Mouse (Mus musculus): ENCODE data around the gene Tom1l2.

The Tom1l2 gene

GRCm38 (mm10) chr11:60306834-60307233 is 45.9 kb downstream of the Tom1l2 start:
- in situ Hi-C loops (cut with MboI), result no loop called here

DNA sequence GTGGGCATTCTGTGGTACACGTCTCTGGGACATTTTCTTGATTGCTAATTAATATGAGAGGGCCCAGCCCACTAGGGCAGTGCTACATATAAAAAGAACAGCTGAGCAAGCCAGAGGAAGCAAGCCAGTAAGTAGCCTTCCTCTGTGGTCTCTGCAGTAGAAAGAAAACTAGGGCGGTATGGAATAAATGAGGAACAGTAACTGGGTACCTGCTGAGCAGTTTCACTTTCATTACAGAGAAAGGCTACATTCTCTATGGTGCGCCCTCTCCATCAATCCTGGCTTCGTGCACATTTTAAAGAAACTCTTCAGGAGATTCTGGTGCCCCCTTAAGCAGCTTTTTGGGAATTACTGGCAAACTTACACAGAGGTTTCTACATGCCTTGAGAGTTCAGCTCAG is 47.1 kb downstream of the Tom1l2 start:
- in situ Hi-C loops (cut with MboI), result no loop called here

- in situ Hi-C loops (cut with MboI), result no loop called here
Measured at GRCm38 (mm10) chr11:60303497-60303896, 49.2 kb downstream of the Tom1l2 start.

DNA sequence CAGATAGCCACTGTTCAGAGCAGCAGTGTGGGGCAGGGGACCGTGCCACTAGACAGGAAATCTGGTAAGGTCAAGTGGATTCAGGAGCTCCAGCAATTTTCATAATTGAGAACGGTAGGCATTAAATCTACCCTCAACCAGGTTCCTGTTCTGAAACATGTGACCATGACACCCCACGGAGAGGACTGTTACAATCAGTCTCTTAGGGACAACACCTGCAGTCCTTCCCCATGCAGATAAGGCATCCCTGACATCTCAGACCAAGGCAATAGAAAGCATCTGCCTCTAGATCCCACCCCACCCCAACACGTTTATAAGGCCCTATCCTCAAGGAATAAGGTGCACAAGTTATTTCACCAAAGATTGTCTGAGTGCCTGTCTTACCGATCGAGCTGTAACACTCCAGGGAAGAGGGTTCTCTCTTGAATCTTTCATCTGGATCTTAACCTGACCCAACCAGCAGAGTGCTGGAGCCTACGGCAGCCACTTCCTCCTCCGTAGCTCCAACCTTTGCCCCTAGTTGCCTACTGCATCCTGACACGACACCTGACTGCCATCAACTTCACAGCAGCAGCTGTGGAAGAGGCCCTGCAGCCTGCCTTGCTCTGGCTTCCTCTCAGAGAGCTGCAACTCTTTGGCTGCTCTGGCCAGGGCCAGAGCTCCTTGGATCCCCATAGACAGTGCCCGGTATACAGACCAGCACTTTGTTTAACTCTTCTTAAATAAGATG is 50.2 kb downstream of the Tom1l2 start:
- in situ Hi-C loops (cut with MboI), result no loop called here

DNA sequence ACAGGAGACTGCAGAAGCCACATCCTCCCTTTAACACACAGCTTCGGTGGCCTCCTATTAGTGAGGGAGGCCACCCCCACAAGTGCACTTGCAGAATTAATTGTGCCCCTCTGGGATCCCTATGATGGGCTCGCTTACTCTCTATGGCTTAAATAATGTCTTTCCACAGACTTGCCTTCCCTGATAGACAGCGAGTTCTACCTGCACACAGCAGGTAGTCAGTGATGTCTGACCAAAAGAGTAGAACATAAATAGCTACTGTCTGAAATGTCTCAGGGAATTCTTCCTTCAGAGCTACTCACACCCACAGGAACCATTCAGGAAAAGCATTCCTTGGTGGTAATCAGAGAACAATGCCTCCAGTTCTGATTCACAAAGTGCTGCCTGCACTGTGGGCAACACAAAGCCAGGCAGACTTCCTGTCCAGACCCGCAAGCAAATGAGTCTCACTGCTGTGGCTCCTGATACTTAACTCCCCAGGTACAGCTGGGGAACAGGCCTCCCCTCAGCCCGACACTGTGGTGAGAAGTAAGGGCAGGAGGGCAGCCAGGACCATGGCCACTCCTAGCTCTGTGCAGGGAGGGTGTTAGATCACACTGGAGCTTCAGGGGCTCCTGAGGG is 51.0 kb downstream of the Tom1l2 start:
- in situ Hi-C loops (cut with MboI), result no loop called here

- in situ Hi-C loops (cut with MboI), result no loop called here
Measured at GRCm38 (mm10) chr11:60300318-60300717, 52.4 kb downstream of the Tom1l2 start.

GRCm38 (mm10) chr11:60297772-60298171 is 54.9 kb downstream of the Tom1l2 start:
- in situ Hi-C loops (cut with MboI), result no loop called here

DNA sequence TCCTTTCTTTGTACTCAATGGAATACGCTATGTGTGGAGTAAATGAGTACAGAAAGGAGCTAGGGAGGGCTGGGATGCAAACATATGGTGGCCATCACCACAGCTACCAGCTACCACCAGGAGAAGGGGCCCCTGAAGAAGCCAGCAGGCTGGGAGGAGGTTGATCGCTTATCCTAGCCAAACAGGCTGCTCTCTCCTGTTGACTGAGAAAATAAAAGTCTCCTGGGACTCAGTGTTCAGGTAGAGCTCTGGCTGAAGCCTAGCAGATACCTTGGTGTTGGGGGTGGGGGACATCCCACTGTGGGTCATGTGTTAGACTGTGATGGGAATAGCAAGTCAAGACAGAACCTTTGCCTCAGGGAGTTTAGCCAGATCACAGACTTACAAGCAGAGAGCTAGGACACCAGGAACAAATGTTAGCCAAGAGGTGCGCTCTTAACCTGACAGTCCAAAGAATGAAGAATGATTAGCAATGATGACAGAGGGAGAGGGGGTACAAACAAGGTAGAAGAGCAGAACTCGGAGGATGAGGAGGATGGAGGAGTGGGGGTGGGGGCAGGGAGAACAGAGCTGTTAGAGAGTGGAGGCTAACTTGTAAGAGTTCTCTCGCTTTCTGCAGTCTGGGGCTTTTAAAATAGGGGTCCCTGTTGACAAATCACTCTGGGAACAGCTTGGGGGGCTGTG is 57.9 kb downstream of the Tom1l2 start:
- in situ Hi-C loops (cut with MboI), result no loop called here

- in situ Hi-C loops (cut with MboI), result no loop called here
Measured at GRCm38 (mm10) chr11:60293683-60294629, 58.7 kb downstream of the Tom1l2 start.

DNA sequence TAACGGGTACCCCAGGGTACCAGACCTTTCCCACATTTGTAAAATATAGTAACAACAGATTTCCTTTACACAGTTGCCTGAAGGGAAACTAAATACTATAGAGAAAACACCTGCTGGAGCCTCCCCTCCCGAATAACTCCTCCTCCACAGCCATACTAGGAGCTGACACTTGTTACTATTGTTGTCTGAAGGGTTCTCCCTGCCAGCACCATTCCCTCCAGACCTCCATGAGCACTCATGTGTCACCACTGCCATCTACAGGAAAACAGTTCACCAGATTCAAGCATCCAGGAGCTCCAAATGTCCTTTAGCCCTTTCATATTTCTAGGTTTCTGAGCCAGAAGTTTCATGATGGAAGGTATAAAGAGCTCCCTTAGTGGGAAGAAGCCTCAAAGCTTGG is 60.0 kb downstream of the Tom1l2 start:
- in situ Hi-C loops (cut with MboI), result no loop called here

GRCm38 (mm10) chr11:60288980-60289379 is 63.7 kb downstream of the Tom1l2 start:
- in situ Hi-C loops (cut with MboI), result no loop called here

DNA sequence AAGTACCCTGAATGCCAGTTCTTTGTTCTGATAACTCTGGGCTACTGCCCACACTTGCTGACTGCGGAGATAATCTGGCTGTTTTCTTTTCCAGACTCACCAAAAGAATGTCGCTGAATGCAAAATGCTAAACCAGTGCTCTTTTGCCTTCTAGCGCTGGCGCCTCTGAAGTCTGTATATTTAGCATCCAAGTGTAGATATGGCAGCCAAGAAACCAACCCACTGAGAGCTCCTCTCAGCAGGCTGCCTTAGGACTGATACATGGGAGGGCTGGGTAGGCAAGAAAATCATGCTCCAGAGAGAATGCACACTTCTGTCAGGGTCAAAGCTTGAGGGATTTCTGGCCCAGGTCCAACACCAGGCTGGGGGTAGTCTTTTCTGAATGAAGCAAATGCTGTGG is 66.4 kb downstream of the Tom1l2 start:
- in situ Hi-C loops (cut with MboI), result no loop called here

DNA sequence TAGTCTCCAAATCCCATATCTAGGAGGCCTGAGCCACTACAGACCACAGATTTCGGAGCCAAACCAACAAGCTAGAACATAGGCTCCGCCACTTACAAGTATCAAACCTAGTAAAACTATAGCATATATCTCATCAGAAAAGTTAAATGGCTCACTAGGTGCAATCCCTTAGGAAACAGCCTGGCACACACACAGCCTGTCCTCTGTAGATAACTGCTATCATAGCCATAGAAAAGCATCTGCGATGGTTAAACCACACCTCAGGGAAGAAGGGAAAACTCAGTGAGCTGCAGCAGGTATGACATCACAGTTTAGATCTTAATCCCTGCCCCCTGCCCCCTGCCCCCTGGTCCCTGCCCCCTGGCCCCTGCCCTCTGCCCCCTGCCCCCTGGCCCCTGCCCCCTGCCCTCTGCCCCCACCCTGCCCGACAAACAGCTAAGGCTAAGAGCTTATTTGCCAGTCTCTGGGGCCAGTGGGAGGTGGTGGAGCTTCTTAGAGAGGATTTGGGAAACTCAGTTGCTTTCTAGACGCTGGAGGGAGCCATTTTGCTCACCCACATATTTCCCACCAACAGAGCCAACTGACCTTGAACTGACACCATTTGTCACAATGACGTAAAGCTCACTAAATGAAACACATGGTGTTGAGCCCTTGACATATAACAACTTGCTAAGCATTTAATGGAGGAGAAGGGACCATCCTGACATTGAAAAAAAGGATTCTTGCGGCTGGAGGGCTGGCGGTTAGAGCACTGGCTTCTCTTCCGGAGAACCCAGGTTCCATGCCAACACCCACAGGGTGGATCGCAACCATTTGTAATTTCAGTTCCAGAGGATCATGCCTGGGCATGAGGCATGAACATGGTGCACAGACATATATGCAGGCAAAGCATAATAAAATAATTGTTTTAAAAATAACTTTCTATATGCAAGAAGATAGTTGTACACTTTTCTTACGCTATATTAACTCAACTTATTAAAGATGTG is 72.0 kb downstream of the Tom1l2 start:
- in situ Hi-C loops (cut with MboI), result no loop called here

DNA sequence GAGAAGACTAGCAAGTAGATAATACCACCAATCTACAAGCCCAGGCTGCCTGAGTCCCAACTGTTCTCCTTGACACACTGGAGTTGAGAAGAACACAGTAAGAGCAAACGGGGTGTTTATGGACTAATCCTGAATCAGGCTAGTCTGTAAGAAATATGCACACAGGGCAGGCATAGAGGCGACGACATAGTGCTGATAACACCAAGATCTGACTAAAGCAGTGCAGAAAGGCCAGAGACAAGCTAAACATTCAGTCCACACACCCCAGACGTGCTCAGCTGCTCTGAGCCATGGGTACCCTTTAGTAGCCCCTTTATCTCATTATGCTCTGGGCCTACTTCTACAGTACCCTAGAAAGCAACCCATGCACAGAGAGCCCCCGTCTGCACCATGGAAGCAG is 73.2 kb downstream of the Tom1l2 start:
- in situ Hi-C loops (cut with MboI), result no loop called here

DNA sequence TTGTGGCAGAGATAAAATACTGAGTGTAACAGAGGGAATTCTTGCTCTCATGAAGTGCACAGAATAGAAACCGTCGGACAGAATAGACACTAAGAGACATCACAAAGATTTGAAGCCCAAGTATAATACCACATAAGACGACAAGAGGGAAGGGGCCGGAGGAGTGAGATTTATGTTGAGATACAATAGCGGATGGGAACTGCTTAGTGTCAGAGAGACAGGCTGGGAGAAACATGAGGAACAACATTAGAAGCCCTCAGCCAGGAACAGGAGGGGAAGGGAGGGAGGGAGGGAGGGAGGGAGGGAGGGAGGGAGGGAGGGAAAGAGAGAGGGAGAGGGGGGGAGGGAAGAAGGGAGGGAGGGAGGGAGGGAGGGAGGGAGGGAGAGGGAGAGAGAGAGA is 74.9 kb downstream of the Tom1l2 start:
- in situ Hi-C loops (cut with MboI), result no loop called here

DNA sequence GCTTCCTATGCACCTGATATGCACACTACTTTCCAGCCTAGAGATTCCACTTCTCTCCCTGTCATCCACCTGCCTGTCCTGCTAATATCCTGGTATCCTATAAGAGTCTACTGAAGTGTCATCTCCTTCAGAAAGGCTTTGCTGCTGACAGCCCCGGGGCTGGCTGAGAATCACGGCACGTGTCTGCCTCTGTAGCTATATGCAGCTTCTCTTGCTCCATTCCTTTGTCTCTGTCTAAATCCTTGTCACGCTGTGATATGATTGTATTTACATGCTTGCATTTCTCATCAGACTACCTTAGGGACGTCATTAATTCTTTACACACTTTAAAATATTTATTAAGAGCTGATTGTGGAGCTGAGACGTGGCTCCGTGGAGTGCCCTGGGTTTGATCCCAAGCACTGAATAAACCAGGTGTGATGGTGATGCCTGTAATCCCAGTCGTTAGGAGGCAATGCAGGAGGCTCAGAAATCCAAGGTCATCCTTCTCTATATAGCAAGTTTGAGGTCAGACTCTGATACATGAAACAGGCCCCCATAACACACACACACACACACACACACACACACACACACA is 75.5 kb downstream of the Tom1l2 start:
- in situ Hi-C loops (cut with MboI), result no loop called here

DNA sequence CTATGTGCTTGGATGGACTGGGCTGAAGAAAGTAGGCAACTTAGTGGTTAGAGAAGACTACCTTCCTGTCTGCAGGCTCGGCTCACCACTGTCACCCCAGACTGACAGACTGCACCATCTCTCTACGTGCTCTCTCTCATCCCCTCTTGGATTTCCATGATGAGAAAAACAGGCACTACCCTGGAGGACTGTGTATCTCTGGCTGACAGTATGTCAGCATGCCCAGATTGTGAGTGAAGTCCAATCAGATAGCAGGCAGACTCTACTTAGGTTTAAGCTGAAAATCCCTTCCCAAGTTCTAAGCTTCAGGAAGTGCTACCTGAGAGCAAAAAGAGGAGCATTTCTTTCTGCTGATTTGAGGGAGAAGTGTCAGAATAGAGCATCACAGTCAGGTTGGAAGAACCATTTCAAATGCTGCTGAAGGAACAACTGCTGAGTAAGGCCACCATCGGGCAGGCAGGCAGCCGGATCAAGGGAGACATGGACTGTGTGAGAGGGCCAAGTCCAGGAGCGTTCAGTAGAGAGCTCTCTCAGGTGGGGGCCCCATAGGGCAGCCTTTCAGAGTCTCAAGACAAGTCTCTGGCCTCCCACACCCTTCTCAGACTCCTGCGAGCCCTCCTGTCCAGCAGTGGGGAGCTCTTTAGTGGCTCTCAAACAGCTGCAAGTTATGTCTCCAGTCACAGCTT is 76.2 kb downstream of the Tom1l2 start:
- in situ Hi-C loops (cut with MboI), result no loop called here

DNA sequence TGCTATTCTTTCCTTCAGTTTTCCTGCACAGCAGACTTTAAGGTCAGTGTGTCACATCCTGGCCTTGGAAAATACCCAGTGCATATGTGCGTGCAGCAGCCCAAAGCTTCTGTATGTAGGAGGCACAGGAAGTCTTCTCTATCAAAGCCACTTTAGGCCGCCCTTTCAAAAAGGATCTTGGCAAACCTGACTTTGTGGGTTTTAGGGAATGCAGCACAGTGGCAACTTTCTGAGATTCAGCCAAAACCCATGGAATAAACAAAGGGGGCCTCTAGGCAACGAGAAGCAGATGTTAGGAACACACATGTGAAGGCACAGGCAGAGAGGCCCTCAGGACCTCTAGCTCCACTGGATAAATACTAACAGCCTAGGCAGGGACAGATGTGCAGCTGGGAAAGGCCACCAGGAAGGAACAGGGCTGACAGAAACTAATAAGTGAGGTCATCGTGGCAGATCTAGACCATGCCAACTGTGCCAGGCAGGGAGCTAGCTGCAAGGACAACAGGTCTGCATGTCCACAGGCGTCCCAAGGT is 79.4 kb downstream of the Tom1l2 start:
- in situ Hi-C loops (cut with MboI), result no loop called here

DNA sequence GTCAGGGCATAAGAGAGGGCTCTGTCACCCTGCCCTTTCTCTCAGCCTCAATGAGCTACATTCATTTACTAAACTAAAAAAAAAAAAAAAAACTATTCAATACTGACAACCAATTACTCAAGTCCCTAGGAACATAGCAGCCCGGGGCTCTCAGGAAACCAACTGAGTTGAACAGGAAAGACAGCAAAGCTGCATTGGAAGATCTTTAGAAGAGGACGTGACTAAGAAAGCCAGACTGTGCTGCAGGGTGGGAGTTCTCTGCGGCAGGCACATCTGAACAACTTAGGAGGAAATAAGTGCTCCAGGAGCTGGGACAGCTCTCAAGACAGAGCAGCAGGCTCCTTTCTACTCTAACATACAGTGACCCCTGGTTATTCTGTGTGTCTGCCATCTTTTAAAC is 84.1 kb downstream of the Tom1l2 start:
- in situ Hi-C loops (cut with MboI), result no loop called here

All from mature B cell (primary cell).